Mouse (Mus musculus) brain, embryonic 14.5 days (tissue): Measurements from ENCODE around the gene Syt13.

ENCODE experiments used
- CTCF ChIP-seq: fragments of 200-500 bp; IDR thresholded peaks from 2 replicates; pipeline ENCODE4 v1.5.1; 2012; ENCODE audit warnings: inconsistent platforms, mild to moderate bottlenecking, moderate library complexity, borderline replicate concordance; ENCODE audit not compliant: insufficient read depth, insufficient read length; ENCODE audit errors: extremely low read depth
- POLR2A ChIP-seq: fragments of 200-500 bp; IDR thresholded peaks from 2 replicates; pipeline ENCODE4 v1.6.1; 2012; ENCODE audit warnings: mild to moderate bottlenecking, inconsistent platforms, borderline replicate concordance; ENCODE audit not compliant: poor library complexity, insufficient read depth, insufficient read length, severe bottlenecking; ENCODE audit errors: extremely low read depth

- TF ChIP-seq CTCF, result no peak
- TF ChIP-seq POLR2A, result no peak
These were observed 29.5 kb downstream of the Syt13 start for GRCm38 (mm10) chr2:92944356-92944755.
